Mouse (Mus musculus): ENCODE data around the gene Sh3gl3. TPM values are rescaled to one million over a fixed set of nuclear protein-coding genes. Genes with fewer than 3 reads are reported as not detected.

The Sh3gl3 gene
- total RNA-seq, 2 experiments from 2014 or later, result not detected

GRCm38 (mm10) chr7:82275529-82276204, 102.0 kb downstream of the Sh3gl3 start:
- no peak; the same call in 1 of the 2 replicates for ATAC-seq (replicated peaks; ENCODE audit: poor library complexity, severe bottlenecking)

DNA sequence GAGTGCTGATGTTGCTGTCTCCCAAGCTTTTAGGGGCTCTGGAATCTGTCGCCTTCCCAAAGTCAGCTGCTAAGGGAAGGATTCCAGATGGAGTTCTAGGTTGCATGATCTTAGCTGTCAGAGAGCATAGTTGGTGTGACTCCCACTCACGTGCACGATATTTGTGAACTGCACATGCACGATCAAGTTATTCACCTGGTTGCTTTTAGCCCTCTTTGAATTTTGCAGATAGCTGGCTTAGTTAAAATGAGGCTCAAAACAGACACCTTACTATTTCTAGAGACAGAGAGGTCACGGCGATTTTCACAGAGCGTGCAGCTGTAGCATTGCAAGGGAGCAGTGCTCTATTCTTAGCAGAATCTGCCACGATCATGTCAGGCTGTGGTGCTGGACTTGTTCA, 108.4 kb downstream of the Sh3gl3 start:
- no peak for ATAC-seq (replicated peaks; ENCODE audit: poor library complexity, severe bottlenecking)

DNA sequence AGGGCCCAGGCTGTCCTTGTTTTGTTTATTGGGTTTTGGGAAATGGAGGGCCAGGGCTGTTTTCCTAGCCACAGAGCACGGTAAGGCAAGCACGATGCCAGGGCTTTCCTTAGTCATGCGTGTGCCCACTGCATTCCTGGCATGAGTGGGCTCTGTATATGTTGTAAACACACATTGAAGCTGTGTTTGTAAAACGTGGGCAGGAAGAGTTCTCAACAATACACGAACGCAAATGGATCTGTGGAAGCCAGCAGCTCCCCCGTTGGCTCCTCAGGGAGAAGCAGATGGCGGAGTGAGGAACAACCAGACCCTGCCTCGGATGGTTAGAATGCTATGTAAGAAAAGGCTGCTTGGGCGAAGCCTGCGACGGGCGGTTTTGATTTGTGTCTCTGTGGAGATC, 108.8 kb downstream of the Sh3gl3 start:
- ATAC-seq (replicated peaks; ENCODE audit: poor library complexity, severe bottlenecking), result no peak

GRCm38 (mm10) chr7:82287242-82287641, 113.6 kb downstream of the Sh3gl3 start:
- no peak for ATAC-seq (replicated peaks; ENCODE audit: poor library complexity, severe bottlenecking)

- peak; percentile 94 for ATAC-seq (replicated peaks; ENCODE audit: poor library complexity, severe bottlenecking)
These were observed 119.8 kb downstream of the Sh3gl3 start for GRCm38 (mm10) chr7:82293441-82293840.

- 0 out of 2 replicates have a peak, but pooled peaks have one; percentile 38 for ATAC-seq (replicated peaks; ENCODE audit: poor library complexity, severe bottlenecking)
These were observed 120.4 kb downstream of the Sh3gl3 start for GRCm38 (mm10) chr7:82294083-82294482.

DNA sequence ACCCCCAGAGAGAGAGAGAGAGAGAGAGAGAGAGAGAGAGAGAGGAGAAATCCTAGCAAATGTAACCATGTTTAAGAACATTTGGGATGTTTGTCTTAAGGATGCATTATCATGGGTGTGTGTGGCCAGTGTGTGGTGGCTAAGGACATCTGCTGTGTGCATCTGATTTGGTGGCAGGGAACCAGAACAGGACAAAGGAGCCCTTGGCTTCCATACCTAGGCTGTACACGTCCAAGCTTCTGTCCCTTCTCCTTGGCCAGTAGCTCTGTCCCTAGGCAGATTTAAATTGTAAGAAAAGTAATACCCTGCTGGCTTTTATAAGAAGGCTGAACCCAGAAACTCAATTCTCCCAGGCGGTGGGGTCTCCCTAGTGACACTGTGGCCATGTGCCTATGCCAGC, 121.0 kb downstream of the Sh3gl3 start:
- no peak for ATAC-seq (replicated peaks; ENCODE audit: poor library complexity, severe bottlenecking)

DNA sequence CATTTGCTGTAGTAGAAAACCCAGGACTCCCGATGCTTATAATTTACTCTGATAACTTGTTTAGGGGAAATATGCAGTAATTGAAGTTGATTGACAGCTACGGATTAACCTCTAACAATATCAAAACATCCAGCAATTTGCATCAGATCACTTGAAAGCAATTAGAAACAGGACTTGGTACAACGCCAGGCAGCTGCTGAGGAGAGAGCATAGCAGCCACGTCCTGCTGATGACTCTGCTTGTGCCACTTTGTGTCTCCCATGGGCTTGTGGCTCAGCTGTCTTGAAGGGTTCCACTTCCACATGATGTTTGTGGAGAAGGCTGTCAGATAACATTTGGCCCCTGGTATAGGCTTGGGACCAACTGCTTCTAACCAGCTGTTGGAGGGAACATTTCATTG, 134.8 kb downstream of the Sh3gl3 start:
- no peak for ATAC-seq (replicated peaks; ENCODE audit: poor library complexity, severe bottlenecking)

- ATAC-seq (replicated peaks; ENCODE audit: poor library complexity, severe bottlenecking), result no peak
These were observed 144.9 kb downstream of the Sh3gl3 start for GRCm38 (mm10) chr7:82318515-82318914.

DNA sequence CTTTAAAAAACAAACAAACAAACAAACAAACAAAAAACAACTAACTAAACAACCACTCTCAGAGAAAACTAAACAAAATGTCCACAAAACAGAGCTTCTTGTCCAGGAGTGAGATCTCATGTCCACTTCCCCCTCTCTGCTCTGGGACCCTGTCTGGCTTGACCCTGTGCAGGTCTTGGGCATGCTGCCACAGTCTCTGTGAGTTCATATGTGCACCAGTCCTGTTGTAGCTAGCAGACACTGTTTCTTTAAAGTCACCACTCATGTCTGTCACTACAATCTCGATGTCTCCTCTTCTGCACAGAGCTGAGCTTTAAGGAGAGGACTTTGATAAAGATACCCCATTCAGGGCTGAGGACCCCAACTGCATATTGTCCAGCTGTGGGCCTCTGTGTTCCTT, 153.0 kb downstream of the Sh3gl3 start:
- no peak for ATAC-seq (replicated peaks; ENCODE audit: poor library complexity, severe bottlenecking)

- ATAC-seq (replicated peaks; ENCODE audit: poor library complexity, severe bottlenecking), result no peak
These were observed 153.6 kb downstream of the Sh3gl3 start for GRCm38 (mm10) chr7:82327201-82327600.

DNA sequence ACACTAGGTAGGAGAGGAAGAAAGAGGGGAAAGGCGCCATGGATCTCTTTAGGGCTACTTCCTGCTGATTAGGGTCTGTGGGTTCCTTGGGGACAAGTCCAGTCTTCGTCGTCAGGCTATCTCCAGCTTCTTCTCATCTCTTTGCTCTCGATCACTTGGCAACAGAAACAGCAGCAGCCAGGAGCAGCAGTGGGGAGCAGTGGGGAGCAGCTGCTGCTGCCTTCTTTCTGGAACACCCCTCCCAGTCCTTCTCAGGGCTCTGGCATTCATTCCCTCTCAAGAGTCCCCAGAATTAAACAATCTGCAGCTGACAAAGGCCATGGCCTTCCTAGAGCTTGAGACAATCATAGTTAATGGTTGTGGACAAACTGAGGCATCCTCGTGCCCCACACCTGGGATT, 154.2 kb downstream of the Sh3gl3 start:
- no peak for ATAC-seq (replicated peaks; ENCODE audit: poor library complexity, severe bottlenecking)

DNA sequence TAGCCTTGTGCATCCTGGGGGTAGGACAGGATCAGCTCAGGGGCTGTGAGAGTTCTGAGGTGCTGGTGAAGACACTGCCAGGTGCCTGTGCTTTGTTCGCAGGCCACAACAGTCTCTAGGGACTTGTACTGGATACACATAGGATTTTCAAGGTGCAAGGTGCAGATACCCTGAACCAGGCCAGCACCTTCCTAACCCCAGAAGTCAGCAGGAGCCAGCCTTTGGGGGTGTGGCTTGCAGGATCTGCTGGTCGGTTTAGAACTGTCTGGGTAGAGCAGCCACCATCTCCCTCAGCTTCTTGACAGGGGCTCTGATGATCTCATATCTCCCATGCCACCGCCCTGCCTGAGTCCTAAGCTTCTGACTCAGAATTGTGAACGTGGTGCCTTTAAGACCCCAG, 156.2 kb downstream of the Sh3gl3 start:
- no peak for ATAC-seq (replicated peaks; ENCODE audit: poor library complexity, severe bottlenecking)

DNA sequence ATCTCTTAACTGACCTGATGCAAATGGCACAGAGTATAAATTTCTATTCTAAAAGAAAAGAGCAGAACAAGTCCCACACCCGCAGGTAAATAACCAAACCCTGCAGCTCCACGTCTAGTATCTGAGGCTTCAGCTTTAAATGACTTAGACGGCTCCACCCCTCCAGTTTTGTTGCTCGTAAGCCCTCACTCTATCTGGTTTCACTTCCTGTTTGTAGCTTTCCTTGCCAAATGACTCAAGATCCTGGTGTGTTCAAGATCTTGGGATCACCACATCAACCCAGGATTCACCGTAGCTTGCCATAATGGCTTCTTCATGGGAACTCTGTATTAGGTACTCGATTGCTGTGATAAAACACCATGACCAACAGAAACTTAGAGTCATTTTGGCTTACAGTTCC, 157.2 kb downstream of the Sh3gl3 start:
- ATAC-seq (replicated peaks; ENCODE audit: poor library complexity, severe bottlenecking), result peak; percentile 82

DNA sequence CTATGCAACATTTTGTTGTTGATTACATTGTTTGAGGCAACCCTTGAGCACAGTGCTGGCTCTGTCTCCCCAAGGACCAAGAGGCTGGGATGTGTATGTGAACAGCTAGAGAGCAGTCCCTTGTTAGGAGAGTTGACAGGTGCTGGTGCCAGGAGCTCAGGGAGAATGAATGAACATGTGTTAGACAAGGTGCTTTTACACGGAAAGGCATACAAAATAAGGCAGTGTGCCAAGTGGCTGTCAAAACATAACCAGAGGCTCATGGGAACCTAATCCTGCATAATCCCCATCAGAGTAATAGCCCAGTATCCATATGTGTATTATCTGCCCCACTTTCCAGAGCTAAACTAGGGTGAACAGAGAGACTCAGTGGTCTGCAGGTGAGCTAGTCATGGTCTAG, 160.4 kb downstream of the Sh3gl3 start:
- ATAC-seq (replicated peaks; ENCODE audit: poor library complexity, severe bottlenecking), result no peak

DNA sequence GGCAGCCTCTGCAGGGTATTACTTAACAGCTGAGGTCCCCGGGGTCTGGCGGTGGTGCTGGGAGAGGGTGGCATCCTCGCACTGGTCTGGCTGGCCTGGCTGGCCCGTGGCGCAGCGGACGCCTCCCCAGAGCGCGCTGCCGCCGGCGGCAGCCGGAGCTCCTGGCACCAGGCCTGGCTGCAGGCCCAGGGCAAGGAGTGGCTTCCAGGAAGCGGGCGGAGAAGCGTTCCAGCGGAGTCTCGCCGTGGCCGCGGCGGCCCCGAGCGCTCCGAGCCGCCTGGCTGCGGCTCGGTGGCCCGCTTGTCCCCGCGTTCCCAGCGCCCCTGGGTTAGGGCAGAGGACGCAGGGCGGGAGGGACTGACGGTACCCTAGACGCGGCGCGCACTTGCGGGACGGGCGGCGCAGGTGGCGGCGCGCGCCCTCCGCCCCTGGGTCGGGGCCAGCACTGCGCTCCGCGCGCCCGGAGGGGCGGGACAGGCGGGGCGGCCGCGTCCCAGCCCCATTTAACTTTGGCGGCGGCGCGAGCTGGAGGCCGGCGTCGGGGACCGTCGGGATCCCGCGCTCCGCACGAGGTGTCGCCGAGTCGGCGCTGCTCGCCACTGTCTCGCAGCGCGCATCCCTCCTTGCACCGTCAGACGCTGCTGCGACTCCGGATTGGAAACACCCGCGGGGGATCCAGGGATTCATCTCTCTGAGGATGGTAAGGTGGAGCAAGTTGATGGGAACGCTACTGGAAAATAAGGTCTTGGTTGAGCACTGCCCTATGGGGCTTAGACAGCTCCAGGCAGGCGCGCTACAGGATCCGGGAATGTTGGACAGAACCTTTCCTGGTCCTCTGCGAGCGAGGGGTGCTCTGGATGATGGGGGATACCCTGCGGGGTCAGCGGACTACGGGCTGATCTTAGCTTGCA, 161.8 kb downstream of the Sh3gl3 start, which contains the start of gene Adamtsl3:
Adamtsl3 (plus strand) TSS at position 484 of the 911 bp plus-strand sequence.
- peak; percentile 19; the same call in 1 of the 2 replicates for ATAC-seq (replicated peaks; ENCODE audit: poor library complexity, severe bottlenecking)

- no peak for ATAC-seq (replicated peaks; ENCODE audit: poor library complexity, severe bottlenecking)
These were observed 162.5 kb downstream of the Sh3gl3 start for GRCm38 (mm10) chr7:82336132-82336531.

DNA sequence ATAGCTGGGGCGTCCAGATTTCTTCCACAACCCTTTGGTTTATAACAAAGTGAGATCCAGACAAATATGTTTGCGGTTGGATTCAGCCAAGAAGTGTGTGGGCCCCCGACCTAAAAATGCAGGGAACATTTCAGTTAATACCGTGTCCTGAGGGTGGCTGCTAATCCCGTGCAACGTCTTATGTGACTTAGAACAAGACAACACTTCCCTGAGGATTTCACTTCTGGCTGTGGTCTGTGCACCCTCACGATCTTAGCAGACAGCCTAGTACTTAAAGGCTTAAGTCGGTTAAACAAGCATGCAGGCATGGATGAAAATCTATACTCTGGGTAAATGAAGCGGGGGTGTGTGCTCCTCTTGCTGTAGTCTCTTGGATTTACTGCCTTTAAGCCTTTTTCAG, 164.5 kb downstream of the Sh3gl3 start:
- ATAC-seq (replicated peaks; ENCODE audit: poor library complexity, severe bottlenecking), result no peak

GRCm38 (mm10) chr7:82338532-82338931, 164.9 kb downstream of the Sh3gl3 start:
- ATAC-seq (replicated peaks; ENCODE audit: poor library complexity, severe bottlenecking), result no peak

GRCm38 (mm10) chr7:82339214-82339613, 165.6 kb downstream of the Sh3gl3 start:
- peak; percentile 28; the same call in 1 of the 2 replicates for ATAC-seq (replicated peaks; ENCODE audit: poor library complexity, severe bottlenecking)

DNA sequence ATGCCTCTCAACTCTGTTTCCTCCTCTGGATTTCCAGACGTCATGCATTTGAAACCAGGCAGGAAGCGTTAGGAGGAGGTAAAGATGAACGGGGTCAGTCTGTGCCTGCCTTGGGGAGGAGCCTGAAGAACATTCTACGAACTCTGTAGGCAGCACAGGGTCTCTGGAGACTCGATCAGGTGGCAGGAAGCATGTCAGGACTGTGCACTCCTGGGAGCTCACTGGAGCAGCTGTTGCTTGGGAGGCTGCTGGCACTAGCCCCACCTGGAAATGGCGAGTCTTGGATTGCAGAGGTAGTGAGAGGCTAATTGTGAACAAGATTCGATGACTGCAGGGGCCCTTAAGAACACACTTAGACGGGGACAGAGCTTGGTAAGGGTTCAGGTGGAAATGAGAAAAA, 167.8 kb downstream of the Sh3gl3 start:
- ATAC-seq (replicated peaks; ENCODE audit: poor library complexity, severe bottlenecking), result no peak
